Mouse (Mus musculus) c-Kit-positive CD71-negative TER-119-negative erythroid progenitor cells, embryonic 14.5 days (primary cell): ENCODE data around the gene 4930467E23Rik.
A peak's percentile ranks its signal among the peaks of the same experiment; 100 is the strongest.
"Not testable (repeated sequence)": the region's sequence is repeated elsewhere in the genome, so short reads cannot be mapped to it uniquely, and the experiment has no call there.

Source experiments
- DNase-seq: peaks from one replicate; pipeline ENCODE4 v3.0.0-alpha.2; 2013; ENCODE audit warnings: low read depth

Gene 4930467E23Rik

DNA sequence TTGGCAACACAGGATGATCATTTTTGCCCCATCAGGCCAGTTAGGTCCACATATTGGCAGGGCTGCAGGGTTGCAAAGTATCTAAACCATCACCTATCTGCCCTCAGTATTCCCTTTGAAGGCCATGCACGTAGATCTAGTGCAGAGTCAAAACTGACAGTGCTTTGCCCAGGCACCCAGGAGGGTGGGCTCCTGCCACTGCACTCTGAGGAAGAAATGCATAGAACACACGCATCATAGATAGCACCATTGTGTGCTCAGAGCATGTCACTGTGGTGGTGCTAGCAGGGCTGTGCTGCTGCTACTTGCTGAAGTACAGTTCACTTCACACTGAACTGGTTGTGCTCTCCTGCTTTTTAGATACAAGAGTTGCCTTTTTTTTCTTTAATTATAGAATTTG lies at the start of gene 4930467E23Rik:
Gene 4930467E23Rik, plus strand, starts transcription at position 301 of the 400 bp plus-strand sequence.
- not testable (repeated sequence) for DNase-seq

DNA sequence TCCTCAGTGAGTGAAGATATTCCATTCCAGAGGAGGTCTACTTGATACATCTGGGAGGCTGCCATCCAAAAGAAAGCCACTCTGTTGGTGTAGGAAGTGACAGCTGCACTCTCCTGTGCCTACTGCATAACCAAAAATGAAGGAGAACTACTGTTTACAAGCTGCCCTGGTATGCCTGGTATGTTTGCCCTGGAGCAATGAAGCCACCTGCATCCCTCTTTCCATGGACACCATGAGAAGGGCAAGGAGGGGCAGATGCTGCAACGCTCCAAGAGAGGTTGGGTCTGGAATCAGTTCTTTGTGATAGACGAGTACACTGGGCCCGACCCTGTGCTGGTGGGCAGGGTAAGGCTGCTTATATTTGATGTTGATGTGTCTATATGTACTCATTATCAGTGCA lies 47.1 kb upstream of the 4930467E23Rik start:
- not testable (repeated sequence) for DNase-seq

DNA sequence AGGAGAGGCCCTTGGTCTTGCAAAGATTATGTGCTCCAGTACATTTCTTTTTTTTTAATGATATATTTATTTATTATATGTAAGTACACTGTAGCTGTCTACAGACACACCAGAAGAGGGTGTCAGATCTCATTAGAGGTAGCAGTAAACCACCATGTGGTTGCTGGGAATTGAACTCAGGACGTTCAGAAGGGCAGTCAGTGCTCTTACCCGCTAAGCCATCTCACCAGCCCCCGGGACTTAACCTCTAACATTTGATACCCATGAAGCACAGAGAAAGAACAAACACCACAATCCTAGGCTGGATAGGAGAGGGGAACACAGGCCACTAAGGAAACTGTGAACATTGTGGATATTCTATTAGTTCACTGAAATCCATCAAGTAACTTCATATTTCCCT lies 43.9 kb upstream of the 4930467E23Rik start:
- not testable (repeated sequence) for DNase-seq

DNA sequence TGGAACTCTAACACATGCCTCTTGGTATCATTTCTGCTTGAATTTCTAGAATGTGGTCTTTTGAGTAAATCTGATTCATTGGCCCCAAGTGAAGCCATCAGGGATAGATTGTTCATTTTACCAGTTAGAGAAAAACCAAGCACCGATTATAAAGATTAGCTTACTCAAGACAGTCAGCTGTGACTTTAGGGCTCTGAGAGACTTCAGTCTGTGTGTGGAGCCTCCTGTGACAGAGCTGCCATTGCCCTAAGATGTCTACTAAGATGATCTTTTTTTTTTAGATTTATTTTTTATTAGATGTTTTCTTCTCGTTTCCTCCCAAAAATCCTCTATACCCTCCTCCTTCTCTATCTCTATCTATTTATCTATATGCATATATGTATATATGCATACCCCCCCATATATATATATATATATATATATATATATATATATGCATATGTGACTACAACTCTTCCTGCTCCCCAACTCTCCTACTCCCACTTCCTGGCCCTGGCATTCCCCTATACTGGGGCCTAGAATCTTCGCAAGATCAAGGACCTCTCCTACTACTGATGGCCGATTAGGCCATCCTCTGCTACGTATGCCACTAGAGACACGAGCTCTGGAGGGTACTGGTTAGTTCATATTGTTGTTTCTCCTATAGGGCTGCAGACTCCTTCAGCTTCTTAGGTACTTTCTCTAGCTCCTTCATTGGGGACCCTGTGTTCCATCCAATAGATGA lies 40.4 kb upstream of the 4930467E23Rik start:
- not testable (repeated sequence) for DNase-seq

- DNase-seq = not testable (repeated sequence)
Observed at GRCm38 (mm10) chr8:19689745-19690144, 39.6 kb upstream of the 4930467E23Rik start.

- not testable (repeated sequence) for DNase-seq
Observed at GRCm38 (mm10) chr8:19691421-19691820, 38.0 kb upstream of the 4930467E23Rik start.

DNA sequence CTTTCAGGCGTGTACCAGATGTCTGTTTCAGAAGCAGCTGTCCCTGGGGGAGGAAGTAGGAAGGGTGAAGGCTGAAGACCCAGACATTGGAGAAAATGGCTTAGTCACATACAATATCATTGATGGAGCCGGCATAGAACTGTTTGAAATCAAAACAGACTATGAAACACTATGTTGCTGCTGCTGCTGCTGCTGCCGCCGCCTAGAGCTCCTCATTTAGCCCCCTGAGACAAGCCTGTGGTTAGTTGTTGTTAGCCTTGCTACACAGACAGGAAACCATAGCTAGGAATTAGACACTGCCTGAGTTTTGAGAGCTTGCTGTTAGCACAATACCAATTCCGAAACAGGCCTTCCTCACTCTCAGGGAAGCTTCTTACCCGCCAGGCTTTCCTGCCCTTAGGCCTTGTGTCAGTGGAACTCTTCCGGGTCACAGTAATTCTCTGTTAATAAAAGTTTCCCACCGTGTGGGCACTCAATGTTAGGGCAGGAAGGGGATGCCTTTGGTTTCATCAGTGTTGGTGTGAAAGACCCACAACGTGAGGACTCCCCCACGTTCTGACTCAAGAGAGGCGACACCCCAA lies 31.8 kb upstream of the 4930467E23Rik start:
- DNase-seq = not testable (repeated sequence)

GRCm38 (mm10) chr8:19698123-19698522 lies 31.3 kb upstream of the 4930467E23Rik start:
- DNase-seq = not testable (repeated sequence)

GRCm38 (mm10) chr8:19698722-19699121 lies 30.7 kb upstream of the 4930467E23Rik start:
- DNase-seq = not testable (repeated sequence)

GRCm38 (mm10) chr8:19701326-19701725 lies 28.1 kb upstream of the 4930467E23Rik start:
- not testable (repeated sequence) for DNase-seq

DNA sequence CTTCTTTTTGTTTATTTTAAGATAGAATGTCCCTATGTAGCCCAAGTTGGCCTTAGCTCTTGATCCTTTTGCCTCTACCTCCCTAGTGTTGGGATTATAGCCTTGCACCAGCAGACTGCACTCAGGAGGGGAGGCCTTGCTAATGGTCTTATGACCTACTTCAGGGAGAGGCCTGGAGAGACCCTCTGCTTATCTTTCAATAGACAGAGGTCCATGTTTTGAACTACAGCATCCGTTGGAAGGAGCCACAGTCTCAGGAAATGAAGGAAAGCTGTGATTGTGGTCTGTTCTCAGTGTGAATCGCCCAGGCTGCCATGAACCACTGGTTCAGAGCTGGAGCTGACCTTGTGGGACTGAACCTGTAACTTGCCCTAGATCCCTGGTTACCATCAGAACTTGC lies 27.1 kb upstream of the 4930467E23Rik start:
- not testable (repeated sequence) for DNase-seq

DNA sequence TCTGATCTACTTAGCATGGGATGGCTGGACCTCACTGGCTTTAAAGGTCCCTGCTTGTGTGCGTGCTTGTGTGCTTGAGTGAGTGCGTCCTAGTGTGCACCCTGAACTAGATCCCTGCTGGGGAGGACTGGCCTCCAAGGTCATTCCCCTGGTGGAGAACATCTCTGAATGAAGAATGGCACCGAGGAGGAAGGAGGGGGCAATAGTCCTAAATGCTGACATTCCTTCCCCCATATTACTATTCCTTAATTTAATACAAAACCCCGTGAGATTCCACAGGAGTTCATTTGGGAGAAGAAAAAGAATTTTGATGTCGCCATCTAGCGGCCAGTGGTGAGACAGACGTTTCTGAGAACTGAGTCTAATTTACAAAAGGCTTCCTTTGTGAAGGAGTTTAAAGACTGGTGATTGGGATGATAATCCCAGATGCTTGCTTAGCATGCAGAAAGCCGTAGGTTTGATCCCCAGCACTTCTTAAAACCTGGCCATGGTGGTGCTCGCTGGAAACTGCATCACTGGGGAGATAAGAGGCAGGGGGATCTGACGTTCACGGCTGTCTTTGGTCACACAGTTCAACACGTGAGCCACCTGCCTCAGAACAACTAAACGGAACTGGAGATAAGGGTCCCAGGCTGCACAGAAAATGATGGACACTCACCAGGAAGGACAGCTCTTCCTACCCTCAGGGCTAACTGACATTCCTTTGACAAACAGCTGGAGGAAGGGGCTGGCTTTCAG lies 26.2 kb upstream of the 4930467E23Rik start:
- peak; percentile 87 for DNase-seq

DNA sequence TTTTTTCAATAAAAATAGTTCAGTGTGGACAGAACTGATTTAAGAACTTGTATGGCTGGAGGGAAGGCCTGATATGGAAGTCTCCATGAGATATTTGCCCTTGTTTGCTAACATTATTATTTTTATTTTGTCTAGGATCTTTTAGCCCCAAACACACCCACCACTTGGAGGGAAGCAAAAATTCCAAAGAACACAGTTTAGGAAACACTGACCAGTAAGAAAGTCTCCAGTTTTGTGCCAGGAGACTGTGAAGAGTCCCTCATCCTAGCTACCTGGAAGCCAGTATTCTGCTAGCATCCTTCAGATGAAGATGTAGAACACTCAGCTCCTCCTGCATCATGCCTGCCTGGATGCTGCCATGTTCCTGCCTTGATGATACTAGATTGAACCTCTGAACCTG lies 25.5 kb upstream of the 4930467E23Rik start:
- not testable (repeated sequence) for DNase-seq

GRCm38 (mm10) chr8:19704441-19705215 lies 24.7 kb upstream of the 4930467E23Rik start:
- not testable (repeated sequence) for DNase-seq

DNA sequence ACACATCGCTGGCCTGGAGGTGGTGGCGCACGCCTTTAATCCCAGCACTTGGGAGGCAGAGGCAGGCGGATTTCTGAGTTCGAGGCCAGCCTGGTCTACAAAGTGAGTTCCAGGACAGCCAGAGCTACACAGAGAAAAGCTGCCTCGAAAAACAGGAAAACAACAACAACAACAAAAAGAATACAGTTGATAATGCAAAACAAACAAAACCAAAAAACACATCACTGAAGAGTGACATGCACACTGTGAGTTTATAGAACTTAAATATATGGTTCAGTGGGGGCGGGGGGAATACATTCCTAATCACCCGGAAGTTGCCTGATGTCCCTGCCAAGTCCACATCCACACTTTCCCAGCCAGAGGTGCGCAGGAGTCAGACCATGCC lies 24.2 kb upstream of the 4930467E23Rik start:
- not testable (repeated sequence) for DNase-seq

DNA sequence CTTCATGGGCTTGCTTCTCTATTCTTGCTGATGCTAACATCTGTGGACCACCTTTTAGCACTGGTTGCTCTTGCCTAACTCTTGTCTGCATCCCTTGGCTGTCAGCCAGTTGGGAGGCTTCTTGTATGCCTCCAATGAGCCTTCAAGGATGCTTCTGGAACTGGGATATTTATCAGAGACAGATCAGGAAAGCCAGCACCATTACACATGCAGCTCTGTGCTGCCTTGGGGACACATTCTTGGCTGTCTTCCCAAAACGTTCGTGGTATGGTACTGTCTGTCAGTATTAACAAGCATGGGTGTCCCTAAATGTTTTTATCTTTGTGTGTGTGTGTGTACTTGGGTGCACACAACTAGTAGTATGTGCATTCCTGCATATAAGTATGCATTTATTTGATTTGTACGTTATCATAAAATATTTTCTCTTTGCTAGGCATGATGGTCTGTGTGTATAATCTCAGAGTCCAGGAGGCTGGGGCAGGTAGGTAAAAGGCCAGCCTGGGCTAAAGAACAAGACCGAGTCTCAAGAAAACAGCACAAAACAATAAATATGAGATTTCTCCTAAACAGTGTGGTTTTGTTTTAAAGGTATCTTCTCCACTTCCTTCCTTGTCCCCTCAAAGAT lies 23.2 kb upstream of the 4930467E23Rik start:
- not testable (repeated sequence) for DNase-seq

DNA sequence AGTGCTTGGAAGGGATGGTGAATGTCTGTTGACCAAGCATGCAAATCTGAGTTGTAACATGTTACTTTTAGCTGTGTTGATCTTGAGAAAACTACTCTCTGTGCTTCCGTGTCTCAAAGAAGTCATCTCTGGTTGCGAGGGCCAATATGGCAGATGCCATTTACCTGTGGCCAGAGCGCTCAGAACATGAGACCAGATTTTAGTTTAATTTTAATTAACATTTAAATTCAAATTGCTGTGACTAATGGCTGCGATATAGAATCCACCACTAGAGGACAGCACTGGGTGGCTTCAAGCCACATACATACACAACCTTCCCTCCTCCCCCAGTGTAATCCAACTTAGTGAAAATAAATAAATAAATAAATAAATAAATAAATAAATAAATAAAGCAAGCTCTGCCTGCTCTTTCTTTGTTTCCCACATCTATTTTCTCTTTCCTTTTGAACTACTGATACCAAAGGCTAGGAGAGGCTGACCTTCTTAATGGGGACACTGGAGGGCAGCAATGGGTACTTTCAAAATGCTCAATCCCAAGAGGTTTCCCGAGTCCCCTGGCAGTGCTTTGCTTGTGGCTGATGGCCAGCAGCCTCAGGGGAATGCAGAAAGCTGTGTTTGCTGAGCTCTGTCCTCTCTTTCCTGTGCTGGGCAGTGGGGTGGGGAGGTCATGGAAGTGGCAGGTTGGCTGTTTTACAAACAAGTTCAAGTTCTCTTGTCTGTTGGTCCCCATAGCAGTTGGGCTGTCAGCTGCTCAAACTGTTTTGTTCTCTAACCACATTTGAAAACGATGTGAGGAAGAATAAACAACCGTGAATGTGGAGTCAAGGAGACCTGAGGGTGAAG lies 22.2 kb upstream of the 4930467E23Rik start:
- peak; percentile 42 for DNase-seq

DNA sequence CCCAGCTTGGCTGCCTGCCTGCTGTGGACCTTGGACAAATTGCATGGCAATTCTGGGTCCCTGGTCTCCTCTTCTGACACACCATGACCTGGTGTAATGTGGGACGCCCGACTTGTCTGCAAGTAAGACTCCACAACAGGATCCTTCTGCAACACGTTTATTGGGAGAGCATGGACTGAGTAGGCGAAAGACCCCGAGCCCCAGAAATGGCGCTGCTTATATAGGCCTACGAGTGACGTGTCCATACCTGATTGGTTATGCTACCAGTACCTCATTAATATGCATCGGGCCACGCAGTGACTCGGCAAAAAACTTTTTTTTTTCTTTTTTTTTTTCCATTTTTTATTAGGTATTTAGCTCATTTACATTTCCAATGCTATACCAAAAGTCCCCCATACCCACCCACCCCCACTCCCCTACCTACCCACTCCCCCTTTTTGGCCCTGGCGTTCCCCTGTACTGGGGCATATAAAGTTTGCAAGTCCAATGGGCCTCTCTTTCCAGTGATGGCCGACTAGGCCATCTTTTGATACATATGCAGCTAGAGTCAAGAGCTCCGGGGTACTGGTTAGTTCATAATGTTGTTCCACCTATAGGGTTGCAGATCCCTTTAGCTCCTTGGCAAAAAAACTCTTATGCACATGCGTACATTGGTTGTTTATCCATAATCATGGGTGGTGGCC lies 21.5 kb upstream of the 4930467E23Rik start:
- not testable (repeated sequence) for DNase-seq

GRCm38 (mm10) chr8:19708976-19709375 lies 20.4 kb upstream of the 4930467E23Rik start:
- DNase-seq = not testable (repeated sequence)

GRCm38 (mm10) chr8:19709488-19709887 lies 19.9 kb upstream of the 4930467E23Rik start:
- DNase-seq = not testable (repeated sequence)
